Mouse (Mus musculus) gonadal fat pad, adult 2 months (tissue): Measurements from ENCODE around the gene Rbfox1. TPM values are rescaled to one million over a fixed set of nuclear protein-coding genes. Genes with fewer than 3 reads are reported as not detected.

ENCODE experiments used
- DNase-seq: peaks from one replicate; pipeline ENCODE4 v3.0.0-alpha.2; 2012; ENCODE audit warnings: low read depth
- polyA plus RNA-seq: library from polyadenylated mRNA; depleted of rRNA; stranded (reverse); fragments of >200 nt; gene quantifications from 2 replicates; pipeline ENCODE4 v1.2.3, GENCODE M21; 2012

Gene Rbfox1
- polyA plus RNA-seq, 1 experiment, result 0.72 TPM

GRCm38 (mm10) chr16:7081684-7082255 lies 1196.6 kb downstream of the Rbfox1 start:
- DNase-seq, result no peak

- no peak for DNase-seq
Measured at GRCm38 (mm10) chr16:7083937-7084336, 1198.8 kb downstream of the Rbfox1 start.

GRCm38 (mm10) chr16:7088601-7089430 lies 1203.7 kb downstream of the Rbfox1 start:
- DNase-seq, result no peak

- no peak for DNase-seq
Measured at GRCm38 (mm10) chr16:7089475-7089874, 1204.3 kb downstream of the Rbfox1 start.

- DNase-seq, result no peak
Measured at GRCm38 (mm10) chr16:7090205-7090604, 1205.0 kb downstream of the Rbfox1 start.

GRCm38 (mm10) chr16:7092811-7093210 lies 1207.7 kb downstream of the Rbfox1 start:
- DNase-seq, result no peak

- DNase-seq, result no peak
Measured at GRCm38 (mm10) chr16:7093686-7094085, 1208.5 kb downstream of the Rbfox1 start.

- DNase-seq, result no peak
Measured at GRCm38 (mm10) chr16:7094181-7094749, 1209.1 kb downstream of the Rbfox1 start.

- no peak for DNase-seq
Measured at GRCm38 (mm10) chr16:7097071-7097470, 1211.9 kb downstream of the Rbfox1 start.

- DNase-seq, result no peak
Measured at GRCm38 (mm10) chr16:7097951-7098710, 1213.0 kb downstream of the Rbfox1 start.

- no peak for DNase-seq
Measured at GRCm38 (mm10) chr16:7099506-7100300, 1214.5 kb downstream of the Rbfox1 start.

GRCm38 (mm10) chr16:7102486-7102885 lies 1217.3 kb downstream of the Rbfox1 start:
- DNase-seq, result no peak

- no peak for DNase-seq
Measured at GRCm38 (mm10) chr16:7103301-7103700, 1218.1 kb downstream of the Rbfox1 start.

GRCm38 (mm10) chr16:7106450-7107015 lies 1221.4 kb downstream of the Rbfox1 start:
- no peak for DNase-seq

GRCm38 (mm10) chr16:7115945-7116344 lies 1230.8 kb downstream of the Rbfox1 start:
- no peak for DNase-seq

GRCm38 (mm10) chr16:7129591-7129990 lies 1244.4 kb downstream of the Rbfox1 start:
- DNase-seq, result no peak

GRCm38 (mm10) chr16:7132434-7132833 lies 1247.3 kb downstream of the Rbfox1 start:
- no peak for DNase-seq

- DNase-seq, result no peak
Measured at GRCm38 (mm10) chr16:7136971-7137370, 1251.8 kb downstream of the Rbfox1 start.

- no peak for DNase-seq
Measured at GRCm38 (mm10) chr16:7139480-7139879, 1254.3 kb downstream of the Rbfox1 start.

- no peak for DNase-seq
Measured at GRCm38 (mm10) chr16:7140909-7141308, 1255.8 kb downstream of the Rbfox1 start.

GRCm38 (mm10) chr16:7145505-7145904 lies 1260.3 kb downstream of the Rbfox1 start:
- DNase-seq, result no peak
